Mouse (Mus musculus) MEL (cell line): ENCODE results near the gene Pld5. TPM values are rescaled to one million over a fixed set of nuclear protein-coding genes. Genes with fewer than 3 reads are reported as not detected.

Experiments used
- DNase-seq: peaks from one replicate; pipeline ENCODE4 v3.0.0; 2011; ENCODE audit warnings: low read depth, low spot score
- H3K27ac ChIP-seq: 2 replicates; pipeline ENCODE4 v1.5.1; 2012; ENCODE audit warnings: low read depth, mild to moderate bottlenecking, control low read depth, low read length, moderate library complexity; ENCODE audit not compliant: control insufficient read depth
- H3K27me3 ChIP-seq, 2 experiments: fragments of 150-350 bp in 1 of 2; sonication (generic) in 1 of 2; 2 replicates each; pipeline ENCODE4 v1.6.1; 2012; ENCODE audit warnings: low read length in 2 of 2, mild to moderate bottlenecking in 2 of 2, improper control_type of control experiment in 1 of 2, moderate library complexity in 1 of 2; ENCODE audit not compliant: insufficient read depth in 2 of 2, control insufficient read depth in 1 of 2
- H3K36me3 ChIP-seq, 2 experiments: 2 replicates each; pipeline ENCODE4 v1.6.1; 2012 to 2014; ENCODE audit warnings: low read length in 2 of 2, improper control_type of control experiment in 1 of 2, inconsistent platforms in 1 of 2, mild to moderate bottlenecking in 1 of 2; ENCODE audit not compliant: insufficient read depth in 2 of 2, control insufficient read depth in 1 of 2
- H3K4me1 ChIP-seq, 2 experiments: fragments of 150-350 bp in 1 of 2; sonication (generic) in 1 of 2; 2 replicates each; pipeline ENCODE4 v1.6.1; 2012; ENCODE audit warnings: low read length in 2 of 2, improper control_type of control experiment in 1 of 2, mild to moderate bottlenecking in 1 of 2; ENCODE audit not compliant: insufficient read depth in 2 of 2, control insufficient read depth in 1 of 2
- H3K4me3 ChIP-seq, 2 experiments: fragments of 150-350 bp in 1 of 2; sonication (generic) in 1 of 2; 2 replicates each; pipeline ENCODE4 v1.5.1; 2012; ENCODE audit warnings: low read depth in 2 of 2, low read length in 2 of 2, mild to moderate bottlenecking in 2 of 2, moderate library complexity in 2 of 2, control low read depth in 1 of 2, improper control_type of control experiment in 1 of 2; ENCODE audit not compliant: control insufficient read depth in 1 of 2, insufficient read depth in 1 of 2
- H3K79me2 ChIP-seq: 2 replicates; pipeline ENCODE4 v1.6.1; 2012; ENCODE audit warnings: mild to moderate bottlenecking, low read length, moderate library complexity; ENCODE audit not compliant: control insufficient read depth, poor library complexity, insufficient read depth
- H3K9ac ChIP-seq: 2 replicates; pipeline ENCODE4 v1.6.1; 2012; ENCODE audit warnings: low read depth, mild to moderate bottlenecking, control low read depth, low read length, moderate library complexity; ENCODE audit not compliant: control insufficient read depth, poor library complexity, severe bottlenecking
- H3K9me3 ChIP-seq: fragments of 150-350 bp; sonication (generic); replicated peaks from 2 replicates; pipeline ENCODE4 v1.6.1; 2012; ENCODE audit warnings: mild to moderate bottlenecking, low read length, improper control_type of control experiment, moderate library complexity; ENCODE audit not compliant: insufficient read depth
- CHD2 ChIP-seq: IDR thresholded peaks from 2 replicates; pipeline ENCODE4 v1.6.1; 2011; ENCODE audit warnings: low read length, improper control_type of control experiment
- CTCF ChIP-seq, 3 experiments: IDR thresholded peaks in 2 of 3; conservative IDR thresholded peaks in 1 of 3; 2 replicates each; pipeline ENCODE4 v1.5.1; 2011 to 2012; ENCODE audit warnings: low read length in 3 of 3, low read depth in 2 of 3, mild to moderate bottlenecking in 2 of 3, improper control_type of control experiment in 1 of 3, inconsistent platforms in 1 of 3, mixed read lengths in 1 of 3, moderate library complexity in 1 of 3; ENCODE audit not compliant: control insufficient read depth in 1 of 3, insufficient read depth in 1 of 3, poor library complexity in 1 of 3, severe bottlenecking in 1 of 3
- E2F4 ChIP-seq: IDR thresholded peaks from 2 replicates; pipeline ENCODE4 v1.6.1; 2011; ENCODE audit warnings: low read depth, low read length, improper control_type of control experiment, borderline replicate concordance
- GABPA ChIP-seq: IDR thresholded peaks from 2 replicates; pipeline ENCODE4 v1.6.1; 2012; ENCODE audit warnings: low read depth, mild to moderate bottlenecking, inconsistent platforms, low read length, improper control_type of control experiment, moderate library complexity
- JUND ChIP-seq: IDR thresholded peaks from 2 replicates; pipeline ENCODE4 v1.6.1; 2011; ENCODE audit warnings: low read depth, mild to moderate bottlenecking, improper control_type of control experiment, low read length
- MYB ChIP-seq: IDR thresholded peaks from 2 replicates; pipeline ENCODE4 v1.6.1; 2011; ENCODE audit warnings: mild to moderate bottlenecking, low read depth, low read length, improper control_type of control experiment
- MYC ChIP-seq: IDR thresholded peaks from 2 replicates; pipeline ENCODE4 v1.6.1; 2011; ENCODE audit warnings: low read depth, mild to moderate bottlenecking, low read length, improper control_type of control experiment, moderate library complexity
- NELFE ChIP-seq: IDR thresholded peaks from 2 replicates; pipeline ENCODE4 v1.6.1; 2011; ENCODE audit warnings: low read depth, low read length, improper control_type of control experiment
- NRF1 ChIP-seq: IDR thresholded peaks from 2 replicates; pipeline ENCODE4 v1.6.1; 2014; ENCODE audit warnings: low read depth, mild to moderate bottlenecking, inconsistent platforms, low read length, improper control_type of control experiment, moderate library complexity; ENCODE audit not compliant: poor library complexity, insufficient read depth, severe bottlenecking
- POLR2AphosphoS5 ChIP-seq: IDR thresholded peaks from 2 replicates; pipeline ENCODE4 v1.6.1; 2012; ENCODE audit warnings: low read depth, borderline replicate concordance, mild to moderate bottlenecking, inconsistent platforms, low read length, moderate library complexity, mixed read lengths
- SIN3A ChIP-seq: IDR thresholded peaks from 2 replicates; pipeline ENCODE4 v1.6.1; 2012; ENCODE audit warnings: low read length, improper control_type of control experiment, inconsistent platforms
- TBP ChIP-seq: IDR thresholded peaks from 2 replicates; pipeline ENCODE4 v1.8.0; 2011; ENCODE audit warnings: low read depth, low read length, improper control_type of control experiment
- USF1 ChIP-seq: IDR thresholded peaks from 2 replicates; pipeline ENCODE4 v1.6.1; 2014; ENCODE audit warnings: low read depth, mild to moderate bottlenecking, inconsistent platforms, low read length, improper control_type of control experiment, moderate library complexity
- ZC3H11A ChIP-seq: IDR thresholded peaks from 2 replicates; pipeline ENCODE4 v1.6.1; 2012; ENCODE audit warnings: low read depth, mild to moderate bottlenecking, inconsistent platforms, low read length, improper control_type of control experiment
- ZKSCAN1 ChIP-seq: IDR thresholded peaks from 2 replicates; pipeline ENCODE4 v1.6.1; 2012; ENCODE audit warnings: low read depth, mild to moderate bottlenecking, inconsistent platforms, low read length, improper control_type of control experiment, moderate library complexity
- ZMIZ1 ChIP-seq: IDR thresholded peaks from 2 replicates; pipeline ENCODE4 v1.6.1; 2012; ENCODE audit warnings: low read depth, mild to moderate bottlenecking, inconsistent platforms, low read length, improper control_type of control experiment, moderate library complexity
- polyA plus RNA-seq, 2 experiments: library from polyadenylated mRNA; stranded (reverse) in 1 of 2; unstranded in 1 of 2; fragments of >175 nt in 1 of 2; fragments of >200 nt in 1 of 2; gene quantifications; 2 replicates each; pipeline versions ENCODE4 v1.2.1 to v1.2.4; 2012; ENCODE audit warnings: low replicate concordance in 2 of 2, low read depth in 1 of 2; ENCODE audit not compliant: insufficient read length in 2 of 2, insufficient read depth in 1 of 2, missing spikeins in 1 of 2
- total RNA-seq: library from RNA; depleted of rRNA; stranded (reverse); fragments of 300-350 nt; gene quantifications from 2 replicates; pipeline ENCODE4 v1.2.3, GENCODE M21; 2012

Pld5 gene
- total and polyA plus RNA-seq, 3 experiments, result 0.01 TPM; not detected in 2

DNA sequence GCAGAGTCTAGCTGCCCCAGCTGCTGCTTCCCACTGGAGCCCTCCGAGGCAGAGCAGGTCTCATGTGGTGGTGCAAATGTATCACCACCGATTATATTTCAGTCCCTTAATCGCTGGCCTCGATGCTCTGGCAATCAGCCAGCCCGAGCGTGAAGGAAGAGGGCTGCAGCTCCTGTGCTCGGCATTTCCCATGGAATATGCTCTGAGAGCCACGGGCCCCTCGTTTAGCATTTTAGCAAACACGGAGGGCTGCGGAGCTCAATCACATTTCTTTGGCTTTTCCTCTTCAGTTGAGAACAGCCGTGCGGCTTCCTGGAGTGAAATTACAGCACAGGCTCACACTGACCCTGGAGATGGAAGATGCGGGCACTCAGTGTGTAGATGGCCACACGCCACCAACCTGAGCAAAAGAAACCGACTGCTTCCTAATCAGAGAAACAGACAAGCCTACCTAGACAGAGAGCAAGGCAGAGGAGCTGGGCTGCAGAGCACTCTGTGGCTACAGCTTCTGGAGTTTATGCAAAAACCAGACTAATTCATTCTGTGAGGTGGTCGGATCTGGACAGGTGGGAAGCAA, 61.4 kb downstream of the Pld5 start:
- Histone ChIP-seq H3K36me3 (no peaks in the 10 kb centered on the region), H3K4me3 (no peak overlapping the region), H3K9ac (no peak overlapping the region), H3K79me2 (no peaks in the 10 kb centered on the region), H3K4me1 (no peaks in the 10 kb centered on the region), H3K9me3 (no peaks in the 10 kb centered on the region), H3K27ac (no peak overlapping the region), H3K27me3 (no peaks in the 10 kb centered on the region)
- TF ChIP-seq SIN3A, result no peak
- TF ChIP-seq CTCF (IDR thresholded peaks at IDR 0.05 in 2 of 3, conservative IDR thresholded peaks at IDR 0.05 in 1 of 3; ENCODE audit: control insufficient read depth in 1 of 3, insufficient read depth in 1 of 3, low read depth in 2 of 3, low read length in 3 of 3, poor library complexity in 1 of 3, severe bottlenecking in 1 of 3), result no peak
- TF ChIP-seq ZMIZ1, result no peak
- no peak for TF ChIP-seq MYC
- no peak for TF ChIP-seq NRF1
- no peak for TF ChIP-seq NELFE
- TF ChIP-seq CHD2, result no peak
- no peak for DNase-seq

GRCm38 (mm10) chr1:176212922-176213644, 62.0 kb downstream of the Pld5 start:
- Histone ChIP-seq H3K79me2 (no peaks in the 10 kb centered on the region), H3K36me3 (no peaks in the 10 kb centered on the region)
- no peak for DNase-seq
- TF ChIP-seq JUND (no peak), ZC3H11A (no peak), USF1 (no peak), GABPA (no peak), MYB (no peak)
- TF ChIP-seq, all 39 proteins: peak for 0
- Histone ChIP-seq H3K9ac (no peak overlapping the region), H3K9me3 (no peaks in the 10 kb centered on the region), H3K27me3 (no peaks in the 10 kb centered on the region), H3K4me1 (no peaks in the 10 kb centered on the region), H3K27ac (no peak overlapping the region), H3K4me3 (no peak overlapping the region)

DNA sequence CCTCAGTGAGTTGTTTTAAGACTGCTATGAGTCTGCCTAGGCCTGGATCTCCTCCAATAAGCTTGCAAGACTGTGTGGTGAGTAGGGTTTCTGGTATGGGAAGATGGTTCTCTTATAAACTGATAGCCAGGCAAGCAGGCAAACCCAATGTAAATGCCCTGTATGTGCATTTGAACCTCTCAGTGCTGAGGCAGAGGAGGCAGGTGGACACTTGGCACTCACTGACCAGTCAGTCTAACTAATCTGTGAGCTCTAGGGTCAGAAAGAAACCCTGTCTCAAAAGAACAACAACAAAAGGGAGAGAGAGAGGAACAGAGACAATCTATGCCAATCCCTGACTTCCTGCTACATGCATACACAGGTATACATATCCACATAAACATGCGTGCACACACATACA, 64.3 kb downstream of the Pld5 start:
- no peak overlapping the region for H3K27ac ChIP-seq
- no peaks in the 10 kb centered on the region for H3K36me3 ChIP-seq
- H3K4me3 ChIP-seq, result no peak overlapping the region
- DNase-seq, result no peak
- H3K4me1 ChIP-seq, result no peaks in the 10 kb centered on the region
- H3K79me2 ChIP-seq, result no peaks in the 10 kb centered on the region
- H3K9me3 ChIP-seq, result no peaks in the 10 kb centered on the region
- no peaks in the 10 kb centered on the region for H3K27me3 ChIP-seq
- TF ChIP-seq ZKSCAN1 (no peak), CHD2 (no peak), TBP (no peak), E2F4 (no peak), ZC3H11A (no peak), POLR2AphosphoS5 (no peak)
- H3K9ac ChIP-seq, result no peak overlapping the region
